7 mouse cellular contexts compared by ENCODE assay signal in genomic region chr4:133625621-133626071, GRCm38 (mm10). TPM values are rescaled to one million over a fixed set of nuclear protein-coding genes. Genes with fewer than 3 reads are reported as not detected.
A peak's percentile ranks its signal among the peaks of the same experiment; 100 is the strongest.
DNase-seq lines count a peak whose midpoint lies in the region; ATAC-seq and TF ChIP-seq lines count a peak whose summit lies in the region.

No protein-coding gene starts in this region.

- peaks cover 7% of the 10 kb centered on the region for H3K79me2 ChIP-seq in heart, adult 2 months (replicated peaks; ENCODE audit: control insufficient read depth, insufficient read depth, low read length)

- peak overlapping the region; percentile 96 for H3K27ac ChIP-seq in heart, adult 2 months
- H3K27ac ChIP-seq in kidney, embryonic 14.5 days (ENCODE audit: low read depth, low read length), result peak overlapping the region; percentile 85

- H3K9ac ChIP-seq in heart, adult 2 months (ENCODE audit: low read depth, low read length), result peak overlapping the region; percentile 34; the same call in 1 of the 2 replicates
- H3K9ac ChIP-seq in kidney, embryonic 14.5 days (ENCODE audit: low read depth, low read length), result 0 out of 2 replicates have a peak overlapping the region, but pooled peaks have one; percentile 15

- H3K4me3 ChIP-seq in E14TG2a.4 (replicated peaks; ENCODE audit: low read length), result peak overlapping the region; percentile 65
- no peak overlapping the region for H3K4me3 ChIP-seq in heart, adult 2 months
- H3K4me3 ChIP-seq in kidney, embryonic 14.5 days (ENCODE audit: low read length), result no peak overlapping the region

- intact Hi-C loops in heart, adult 2 months (cut with DNase I), result no loop called here

- no peaks in the 10 kb centered on the region for H3K27me3 ChIP-seq in E14TG2a.4 (ENCODE audit: insufficient read depth, low read length)
- H3K27me3 ChIP-seq in heart, adult 2 months (ENCODE audit: control insufficient read depth, insufficient read depth, low read length), result no peaks in the 10 kb centered on the region
- H3K27me3 ChIP-seq in kidney, embryonic 14.5 days (ENCODE audit: control insufficient read depth, insufficient read depth, low read length), result no peaks in the 10 kb centered on the region

- DNase-seq in B cell, adult 2 months, result peak; percentile 82
- DNase-seq in heart, adult 2 months, result peak; percentile 78 to 87
- peak; percentile 86 for DNase-seq in lung, postnatal 25 days (ENCODE audit: low spot score)
- DNase-seq in thymus, postnatal 36 days, result peak; percentile 78 to 84
- no peak for DNase-seq in layer of hippocampus, adult 9-10 months (ENCODE audit: low spot score)

- TF ChIP-seq EP300 in heart, adult 2 months (IDR thresholded peaks at IDR 0.05; ENCODE audit: insufficient read depth, low read depth, low read length), result peak; percentile 64

- WGBS in heart, adult 2 months, result 50% methylated on average over 11 of the region's 11 CpGs
- WGBS in kidney, embryonic 14.5 days, result 23% methylated on average over 11 of the region's 11 CpGs

- ATAC-seq in kidney, embryonic 14.5 days (ENCODE audit: low FRiP score, low TSS enrichment), result peak; percentile 63

- no peak for TF ChIP-seq POLR2A in heart, adult 2 months (IDR thresholded peaks at IDR 0.05; ENCODE audit: insufficient read depth, low read depth, low read length)

- H3K4me1 ChIP-seq in E14TG2a.4 (replicated peaks; ENCODE audit: low read depth, low read length), result peaks cover 86% of the 10 kb centered on the region
- H3K4me1 ChIP-seq in heart, adult 2 months (ENCODE audit: control insufficient read depth, insufficient read depth, low read length), result peaks cover 25% of the 10 kb centered on the region
- peaks cover 16% of the 10 kb centered on the region for H3K4me1 ChIP-seq in kidney, embryonic 14.5 days (ENCODE audit: control insufficient read depth, insufficient read depth, low read length)

- no peak for TF ChIP-seq CTCF in E14TG2a.4 (conservative IDR thresholded peaks at IDR 0.05; ENCODE audit: low read length)
- no peak for TF ChIP-seq CTCF in heart, adult 2 months (IDR thresholded peaks at IDR 0.05)

- H3K36me3 ChIP-seq in E14TG2a.4 (ENCODE audit: insufficient read depth, low read length), result peaks cover 62% of the 10 kb centered on the region
- H3K36me3 ChIP-seq in heart, adult 2 months (ENCODE audit: control insufficient read depth, insufficient read depth, low read length), result peaks cover 10% of the 10 kb centered on the region
- peaks cover 10% of the 10 kb centered on the region for H3K36me3 ChIP-seq in kidney, embryonic 14.5 days (ENCODE audit: control insufficient read depth, insufficient read depth, low read length)

- H3K9me3 ChIP-seq in E14TG2a.4 (ENCODE audit: low read length), result no peaks in the 10 kb centered on the region
- H3K9me3 ChIP-seq in kidney, embryonic 14.5 days (ENCODE audit: control insufficient read depth, low read length), result no peaks in the 10 kb centered on the region

- no peak overlapping the region for H3K4me2 ChIP-seq in kidney, embryonic 14.5 days (replicated peaks; ENCODE audit: low read depth, low read length)

RNA-seq across cellular contexts. Expression of gene Sfn, which starts 23.7 kb away (rescaled TPM):
- total RNA-seq in heart, adult 2 months (2021), result 1 to 10 TPM; 1.2 TPM
- polyA plus RNA-seq in heart, adult 2 months (2012; rRNA removed), result 1.4 and 2.0 TPM in 2 replicates
- 8.0 and 9.5 TPM in 2 replicates for polyA plus RNA-seq in kidney, embryonic 14.5 days (2014; fragmentation: Nextera tagmentation; extraction: Ambion mirVana)

RNA-seq across cellular contexts. Expression of gene Zdhhc18, which starts 24.3 kb away (rescaled TPM):
- total RNA-seq in heart, adult 2 months (2021), result 10 to 100 TPM; 21.3 to 27.7 TPM
- polyA plus RNA-seq in heart, adult 2 months (2012; rRNA removed), result 37.3 and 40.1 TPM in 2 replicates
- polyA plus RNA-seq in kidney, embryonic 14.5 days (2014; fragmentation: Nextera tagmentation; extraction: Ambion mirVana), result 3.0 and 4.2 TPM in 2 replicates

RNA-seq across cellular contexts. Expression of gene Gpn2, which starts 41.5 kb away (rescaled TPM):
- 1 to 10 TPM; 6.8 to 7.3 TPM for total RNA-seq in heart, adult 2 months (2021)
- polyA plus RNA-seq in heart, adult 2 months (2012; rRNA removed), result 12.1 and 17.7 TPM in 2 replicates
- 23.6 and 23.9 TPM in 2 replicates for polyA plus RNA-seq in kidney, embryonic 14.5 days (2014; fragmentation: Nextera tagmentation; extraction: Ambion mirVana)

RNA-seq across cellular contexts. Expression of gene Pigv, which starts 46.8 kb away (rescaled TPM):
- 10 to 100 TPM; 11.7 to 12.1 TPM for total RNA-seq in heart, adult 2 months (2021)
- 9.5 and 11.7 TPM in 2 replicates for polyA plus RNA-seq in heart, adult 2 months (2012; rRNA removed)
- 12.6 and 16.9 TPM in 2 replicates for polyA plus RNA-seq in kidney, embryonic 14.5 days (2014; fragmentation: Nextera tagmentation; extraction: Ambion mirVana)

RNA-seq across cellular contexts. Expression of gene Gpatch3, which starts 51.1 kb away (rescaled TPM):
- 1 to 10 TPM; 3.4 to 5.0 TPM for total RNA-seq in heart, adult 2 months (2021)
- 1.9 and 2.1 TPM in 2 replicates for polyA plus RNA-seq in heart, adult 2 months (2012; rRNA removed)
- 6.5 and 10.2 TPM in 2 replicates for polyA plus RNA-seq in kidney, embryonic 14.5 days (2014; fragmentation: Nextera tagmentation; extraction: Ambion mirVana)
